Comparison of ENCODE assay signal across 7 mouse cellular contexts in the genomic region with DNA sequence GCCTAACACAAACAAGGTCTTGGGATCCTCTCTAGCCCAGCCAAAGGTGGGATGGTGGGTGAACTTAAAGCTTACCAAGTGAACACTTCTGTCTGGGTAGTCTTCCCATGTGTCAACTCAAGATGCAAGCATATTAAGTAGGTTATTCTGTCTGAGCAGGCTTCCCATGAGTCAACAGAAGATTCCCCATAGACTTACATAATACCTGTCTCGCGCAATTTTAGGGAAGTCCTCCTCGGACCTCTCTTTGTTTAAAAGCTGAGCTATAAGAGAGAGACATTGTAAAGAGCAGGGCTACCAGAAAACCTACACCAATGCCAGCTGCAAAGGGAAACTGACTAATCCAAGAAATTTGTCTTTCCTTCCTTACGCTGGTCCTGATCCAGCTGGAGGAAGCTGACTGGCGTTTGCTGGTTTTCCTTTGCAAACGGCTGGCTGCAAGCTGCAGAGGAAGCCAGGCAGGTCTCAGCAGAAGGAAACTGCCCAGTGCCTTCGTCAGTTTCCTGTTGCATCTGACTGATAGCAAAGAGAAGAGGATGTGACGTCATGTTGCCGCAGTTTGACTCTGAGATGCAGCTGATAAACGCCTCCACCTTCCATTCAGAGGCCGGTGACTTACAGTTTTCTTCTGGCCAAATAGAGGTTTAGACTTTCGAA. TPM values are rescaled to one million over a fixed set of nuclear protein-coding genes. Genes with fewer than 3 reads are reported as not detected.
A peak's percentile ranks its signal among the peaks of the same experiment; 100 is the strongest.
DNase-seq lines count a peak whose midpoint lies in the region; ATAC-seq lines count a peak whose summit lies in the region.

No protein-coding gene starts in this region.

- no peaks in the 10 kb centered on the region for H3K27me3 ChIP-seq in liver, embryonic 15.5 days
- H3K27me3 ChIP-seq in forebrain, embryonic 14.5 days (replicated peaks; ENCODE audit: control insufficient read depth, insufficient read depth, low read length) = no peaks in the 10 kb centered on the region

- WGBS in liver, embryonic 15.5 days (ENCODE audit: insufficient replicate concordance) = 8% methylated on average over 12 of the region's 12 CpGs
- 83% methylated on average over 12 of the region's 12 CpGs for WGBS in forebrain, embryonic 14.5 days

- H3K4me3 ChIP-seq in liver, embryonic 15.5 days (replicated peaks) = peak overlapping the region; percentile 39
- H3K4me3 ChIP-seq in forebrain, embryonic 14.5 days (ENCODE audit: low read depth, low read length) = no peak overlapping the region

- peaks cover 45% of the 10 kb centered on the region for H3K4me1 ChIP-seq in liver, embryonic 15.5 days (replicated peaks)
- peaks cover 11% of the 10 kb centered on the region for H3K4me1 ChIP-seq in forebrain, embryonic 14.5 days (ENCODE audit: control insufficient read depth, insufficient read depth, low read length)

- peak; percentile 52 for ATAC-seq in liver, embryonic 15.5 days (ENCODE audit: insufficient read depth)
- no peak for ATAC-seq in forebrain, embryonic 14.5 days

- no peaks in the 10 kb centered on the region for H3K36me3 ChIP-seq in liver, embryonic 15.5 days (replicated peaks)
- H3K36me3 ChIP-seq in forebrain, embryonic 14.5 days (ENCODE audit: control insufficient read depth, insufficient read depth, low read length) = no peaks in the 10 kb centered on the region

- peak overlapping the region; percentile 68 for H3K27ac ChIP-seq in liver, embryonic 15.5 days (replicated peaks)
- H3K27ac ChIP-seq in forebrain, embryonic 14.5 days (ENCODE audit: low read depth, low read length) = no peak overlapping the region

- H3K9me3 ChIP-seq in liver, embryonic 15.5 days (replicated peaks) = no peaks in the 10 kb centered on the region
- H3K9me3 ChIP-seq in forebrain, embryonic 14.5 days (replicated peaks; ENCODE audit: control insufficient read depth, low read length) = no peaks in the 10 kb centered on the region

- peak; percentile 96 for DNase-seq in CD4-positive, CD25-positive, alpha-beta regulatory T cell, adult 2 months (ENCODE audit: low read depth, low spot score)
- peak; percentile 43 for DNase-seq in MN1 (ENCODE audit: low spot score)
- DNase-seq in fibroblast of lung, adult 2 months (ENCODE audit: low read depth) = peak; percentile 40
- DNase-seq in induced T-regulatory cell, adult 2 months (ENCODE audit: low read depth) = peak; percentile 97
- DNase-seq in spleen, adult 18-20 months = peak; percentile 61 to 64
- no peak for DNase-seq in forebrain, embryonic 14.5 days (ENCODE audit: low spot score)

- peak overlapping the region; percentile 28; the same call in 1 of the 2 replicates for H3K9ac ChIP-seq in liver, embryonic 15.5 days
- H3K9ac ChIP-seq in forebrain, embryonic 14.5 days (ENCODE audit: low read length) = no peak overlapping the region

- H3K4me2 ChIP-seq in liver, embryonic 15.5 days = peak overlapping the region; percentile 58
- no peak overlapping the region for H3K4me2 ChIP-seq in forebrain, embryonic 14.5 days (ENCODE audit: low read length)

RNA-seq across cellular contexts. Expression of gene Cdk17, which starts 36.6 kb away (rescaled TPM):
- polyA plus RNA-seq in liver, embryonic 15.5 days (2015; fragmentation: Nextera tagmentation; extraction: Ambion mirVana) = 10.1 and 11.0 TPM in 2 replicates
- 52.5 and 53.8 TPM in 2 replicates for polyA plus RNA-seq in forebrain, embryonic 14.5 days (2014; fragmentation: Nextera tagmentation; extraction: Ambion mirVana)

RNA-seq across cellular contexts. Expression of gene Cfap54, which starts 42.7 kb away (rescaled TPM):
- 0.18 and 0.36 TPM in 2 replicates for polyA plus RNA-seq in liver, embryonic 15.5 days (2015; fragmentation: Nextera tagmentation; extraction: Ambion mirVana)
- 1.2 and 1.5 TPM in 2 replicates for polyA plus RNA-seq in forebrain, embryonic 14.5 days (2014; fragmentation: Nextera tagmentation; extraction: Ambion mirVana)
